ENCODE assay signal across 13 mouse cellular contexts in genomic region chr2:138048341-138048740, GRCm38 (mm10).
DNase-seq lines count a peak whose midpoint lies in the region; ATAC-seq lines count a peak whose summit lies in the region.
"Had no signal": no experiment of that assay in that cellular context is flagged by ENCODE, and none has a peak within 500 bp of the region (broad histone marks: within the 10 kb centered on the region; RNA-seq: fewer than 3 reads in every experiment).

No protein-coding gene starts in this region.

- no peaks in the 10 kb centered on the region for H3K9me3 ChIP-seq in hindbrain, embryonic 15.5 days
- H3K9me3 ChIP-seq in hindbrain, embryonic 12.5 days (replicated peaks) = no peaks in the 10 kb centered on the region
- H3K9me3 ChIP-seq in hindbrain, embryonic 16.5 days (ENCODE audit: control insufficient read depth, low read length) = no peaks in the 10 kb centered on the region
- H3K9me3 ChIP-seq: forebrain, embryonic 13.5 days; limb, embryonic 15.5 days had no signal

- H3K36me3 ChIP-seq in hindbrain, embryonic 15.5 days = no peaks in the 10 kb centered on the region
- H3K36me3 ChIP-seq in hindbrain, embryonic 12.5 days = no peaks in the 10 kb centered on the region
- H3K36me3 ChIP-seq in hindbrain, embryonic 16.5 days (ENCODE audit: control insufficient read depth, insufficient read depth, low read length) = no peaks in the 10 kb centered on the region
- H3K36me3 ChIP-seq: G1E; limb, embryonic 15.5 days had no signal

- peak overlapping the region; percentile 39 for H3K4me2 ChIP-seq in hindbrain, embryonic 15.5 days
- H3K4me2 ChIP-seq in hindbrain, embryonic 12.5 days (replicated peaks) = no peak overlapping the region
- H3K4me2 ChIP-seq in hindbrain, embryonic 16.5 days (ENCODE audit: low read length) = peak overlapping the region; percentile 44
- H3K4me2 ChIP-seq: forebrain, embryonic 13.5 days; limb, embryonic 15.5 days had no signal

- 46% methylated on average over 5 of the region's 5 CpGs for WGBS in hindbrain, embryonic 15.5 days
- 61% methylated on average over 5 of the region's 5 CpGs for WGBS in hindbrain, embryonic 12.5 days
- WGBS in hindbrain, embryonic 16.5 days = 49% methylated on average over 5 of the region's 5 CpGs

- DNase-seq in left cerebral cortex, postnatal 14 days (ENCODE audit: low spot score in 2 of 2) = peak; percentile 29 to 41
- DNase-seq in left cerebral cortex, postnatal 4 days = no peak
- DNase-seq in brain, adult 2 months (ENCODE audit: low read depth, low spot score) = peak; percentile 75
- no peak for DNase-seq in adrenal gland, postnatal 10 days
- DNase-seq: embryo, embryonic 11 days; heart, adult 18-20 months had no signal

- peak; percentile 43 for ATAC-seq in hindbrain, embryonic 15.5 days (ENCODE audit: low FRiP score, low read depth)
- ATAC-seq in hindbrain, embryonic 12.5 days (ENCODE audit: low FRiP score) = no peak
- ATAC-seq in hindbrain, embryonic 16.5 days = no peak
- ATAC-seq: inflammation-experienced regulatory T-cells, adult 6 months had no signal

- H3K4me3 ChIP-seq in hindbrain, embryonic 15.5 days = no peak overlapping the region
- H3K4me3 ChIP-seq in hindbrain, embryonic 12.5 days = no peak overlapping the region
- no peak overlapping the region; the same call in 1 of the 2 replicates for H3K4me3 ChIP-seq in hindbrain, embryonic 16.5 days (ENCODE audit: low read length)
- H3K4me3 ChIP-seq: forebrain, embryonic 13.5 days; limb, embryonic 15.5 days had no signal

- H3K27me3 ChIP-seq in hindbrain, embryonic 15.5 days = no peaks in the 10 kb centered on the region
- no peaks in the 10 kb centered on the region for H3K27me3 ChIP-seq in hindbrain, embryonic 12.5 days
- H3K27me3 ChIP-seq in hindbrain, embryonic 16.5 days (replicated peaks; ENCODE audit: control insufficient read depth, insufficient read depth, low read length) = no peaks in the 10 kb centered on the region
- H3K27me3 ChIP-seq: forebrain, embryonic 13.5 days; limb, embryonic 15.5 days had no signal

- intact Hi-C loops in left cerebral cortex, postnatal 14 days (cut with DNase I) = loop anchor here (5.0 kb wide), 1 partner anchor 229 kb away; no protein-coding TSS in a partner anchor
- intact Hi-C loops in left cerebral cortex, postnatal 4 days (cut with DNase I) = no loop called here

- peaks cover 14% of the 10 kb centered on the region for H3K4me1 ChIP-seq in hindbrain, embryonic 15.5 days (replicated peaks)
- H3K4me1 ChIP-seq in hindbrain, embryonic 12.5 days = peaks cover 4% of the 10 kb centered on the region; the same call in 1 of the 2 replicates
- peaks cover 10% of the 10 kb centered on the region; the same call in 1 of the 2 replicates for H3K4me1 ChIP-seq in hindbrain, embryonic 16.5 days (ENCODE audit: control insufficient read depth, insufficient read depth, low read depth, low read length)
- H3K4me1 ChIP-seq: forebrain, embryonic 13.5 days; limb, embryonic 15.5 days had no signal

- peak overlapping the region; percentile 43 for H3K27ac ChIP-seq in hindbrain, embryonic 15.5 days (replicated peaks)
- H3K27ac ChIP-seq in hindbrain, embryonic 12.5 days = no peak overlapping the region
- no peak overlapping the region for H3K27ac ChIP-seq in hindbrain, embryonic 16.5 days (ENCODE audit: low read depth, low read length)
- H3K27ac ChIP-seq: forebrain, embryonic 13.5 days; limb, embryonic 15.5 days had no signal

- H3K9ac ChIP-seq in hindbrain, embryonic 15.5 days = no peak overlapping the region
- H3K9ac ChIP-seq in hindbrain, embryonic 12.5 days = no peak overlapping the region
- H3K9ac ChIP-seq in hindbrain, embryonic 16.5 days (ENCODE audit: low read depth, low read length) = no peak overlapping the region
- H3K9ac ChIP-seq: forebrain, embryonic 13.5 days; limb, embryonic 15.5 days had no signal

Comparison
In these comparisons a context has a peak if more than half of its experiments do, and no peak if none do; other contexts are left out.
1. DNase-seq: peak in left cerebral cortex, postnatal 14 days (2 of 2) and brain, adult 2 months (single experiment); none in left cerebral cortex, postnatal 4 days (single experiment) and adrenal gland, postnatal 10 days (single experiment).